Mouse (Mus musculus) urinary bladder, postnatal 25 days (tissue): ENCODE measurements around the gene Rbks.
"Not testable (repeated sequence)": the region's sequence is repeated elsewhere in the genome, so short reads cannot be mapped to it uniquely, and the experiment has no call there.

Experiments used
- DNase-seq: peaks from one replicate; pipeline ENCODE4 v3.0.0; 2022; ENCODE audit warnings: low spot score

The Rbks gene

DNA sequence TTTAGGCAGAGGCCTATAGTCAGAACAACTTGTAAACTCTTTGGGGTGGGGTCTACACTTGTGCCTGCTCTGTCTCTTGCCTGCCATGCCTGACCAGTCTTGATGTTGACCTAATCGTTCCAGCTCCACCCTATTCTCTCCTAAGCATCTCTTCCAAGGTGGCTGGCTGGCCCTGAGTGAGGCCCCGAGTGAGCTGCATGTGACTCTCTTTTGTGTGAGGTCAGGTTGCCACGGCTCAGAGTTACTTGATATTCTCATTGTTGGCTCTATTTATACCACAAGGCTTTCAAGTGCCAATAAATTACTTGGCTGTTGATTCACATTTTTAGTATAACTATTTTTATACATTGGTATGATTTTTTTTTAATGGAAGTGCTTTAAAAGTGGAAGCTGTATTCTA lies 70.3 kb downstream of the Rbks start:
- DNase-seq: no peak

DNA sequence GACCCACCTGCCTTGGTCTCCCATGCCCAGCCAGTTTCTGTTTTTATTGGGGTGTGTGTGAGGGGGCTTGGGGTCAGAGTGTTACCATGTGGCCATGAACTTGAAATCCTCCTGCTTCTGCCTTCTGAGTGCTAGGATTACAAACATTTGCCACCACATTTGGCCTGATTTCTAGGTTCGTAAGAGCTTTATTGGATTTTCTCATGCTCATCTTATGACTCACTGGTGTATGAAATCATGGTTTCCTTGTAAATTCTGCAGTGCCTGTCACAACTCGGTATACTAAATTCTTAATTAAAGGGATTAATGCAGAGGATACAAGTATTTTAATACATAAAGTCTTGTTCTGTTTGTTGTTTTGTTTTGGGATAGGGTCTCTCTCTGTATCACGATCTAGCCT lies 77.1 kb downstream of the Rbks start:
- DNase-seq: no peak

DNA sequence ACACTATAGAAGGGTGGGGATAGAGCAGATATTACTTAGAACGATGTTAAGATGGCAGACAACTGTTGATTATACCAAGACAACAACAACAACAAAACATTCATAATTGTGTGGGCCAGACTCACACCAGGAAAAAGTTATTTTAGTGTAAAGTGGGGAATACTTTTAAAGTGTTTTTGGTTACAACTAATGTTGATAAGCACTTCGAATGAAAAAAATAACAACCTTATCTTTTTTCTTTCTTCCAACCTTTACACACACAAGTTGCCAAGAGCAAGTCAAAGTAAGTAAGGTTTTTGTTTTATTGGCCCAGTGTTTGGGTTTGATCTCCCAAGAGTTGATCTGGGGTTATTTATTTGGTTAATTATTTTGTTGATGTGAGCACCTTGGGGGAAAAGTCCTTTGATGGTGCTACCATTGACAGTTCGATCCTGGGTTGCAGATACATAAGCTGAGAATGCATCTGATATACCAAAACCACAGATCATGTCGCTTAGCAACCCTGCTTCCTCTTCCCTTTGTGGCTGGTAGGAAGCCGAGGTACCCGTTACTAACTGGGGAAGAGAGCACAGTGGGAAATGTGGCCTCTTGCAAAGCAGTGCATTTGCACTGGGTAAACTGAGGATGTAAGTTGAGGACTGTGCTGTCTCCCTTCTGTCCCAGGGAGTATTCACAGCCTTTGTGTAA lies 82.9 kb downstream of the Rbks start:
- no peak for DNase-seq

DNA sequence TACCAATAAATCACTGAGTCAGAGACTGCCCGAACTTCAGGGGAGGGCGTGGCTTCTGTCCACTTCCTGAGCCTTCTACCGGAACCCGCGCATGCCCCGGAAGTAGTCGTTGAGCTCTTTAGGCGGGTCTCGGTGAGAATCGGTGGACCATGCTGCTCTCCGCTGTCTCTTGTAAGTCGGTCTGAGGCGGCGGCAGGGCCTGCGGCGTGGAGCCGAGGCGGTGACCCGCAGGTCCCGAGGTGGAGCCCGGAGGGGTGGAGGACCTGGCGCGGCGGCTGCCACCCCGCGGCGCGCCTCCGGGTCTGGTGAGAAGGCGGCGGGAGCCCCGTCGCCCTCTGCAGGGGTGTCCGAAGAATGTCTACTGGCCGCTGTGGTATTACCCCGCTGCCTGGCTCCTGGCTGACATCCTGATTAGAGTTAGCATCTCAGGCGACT lies 83.6 kb downstream of the Rbks start:
- DNase-seq: peak; percentile 77

DNA sequence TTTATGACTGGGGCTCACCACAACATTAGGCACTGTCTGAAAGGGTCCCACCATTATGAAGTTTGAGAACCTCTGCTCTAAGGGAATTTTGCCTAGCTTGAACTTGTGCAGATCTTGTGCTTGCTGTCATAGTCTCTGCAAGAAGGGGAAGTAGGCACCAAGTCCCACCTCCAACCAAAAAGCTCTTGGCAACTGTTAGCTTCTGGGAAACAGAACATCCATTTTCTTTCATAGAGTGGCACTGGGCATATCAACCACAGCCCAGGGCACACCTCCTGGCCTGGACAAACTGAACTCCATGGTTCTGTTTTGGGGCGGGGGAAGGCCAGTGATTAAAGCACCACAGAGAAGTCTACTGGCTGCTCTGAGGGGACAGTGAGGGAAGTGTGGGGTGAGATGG lies 86.2 kb downstream of the Rbks start:
- no peak for DNase-seq

DNA sequence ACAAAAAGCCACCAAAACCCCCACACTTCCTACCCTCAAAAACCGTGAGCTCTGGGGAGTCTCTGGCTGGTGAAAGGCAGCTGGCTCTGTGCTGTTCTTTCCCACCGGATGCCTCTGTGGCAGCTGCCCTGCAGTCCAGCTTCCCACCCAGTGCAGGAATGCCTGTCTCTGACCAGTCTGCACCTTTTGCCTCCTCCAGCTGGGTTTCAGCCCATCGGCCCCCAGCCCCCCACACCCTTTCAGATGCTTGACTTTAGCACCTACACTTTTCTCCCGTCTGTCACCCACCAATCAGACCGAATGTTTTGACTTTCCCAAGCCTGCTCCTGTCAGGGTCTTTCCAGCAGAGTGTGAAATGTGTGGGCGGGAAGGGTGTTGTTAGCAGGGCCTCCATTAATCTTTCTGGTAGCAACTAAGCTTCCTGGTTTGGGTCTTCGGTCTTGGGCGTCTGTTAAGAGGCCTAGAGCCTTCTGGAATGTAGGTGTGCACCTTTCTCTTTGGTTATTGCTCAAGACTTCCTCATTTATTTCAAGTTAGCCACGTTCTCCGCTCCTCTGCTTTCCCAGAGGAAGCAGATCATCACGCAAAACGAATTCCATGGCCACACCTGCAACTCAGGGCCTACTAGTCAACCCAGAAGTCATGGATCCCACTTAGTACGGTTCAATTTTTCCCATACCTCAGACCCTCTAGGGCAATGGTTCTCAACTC lies 86.9 kb downstream of the Rbks start:
- no peak for DNase-seq

DNA sequence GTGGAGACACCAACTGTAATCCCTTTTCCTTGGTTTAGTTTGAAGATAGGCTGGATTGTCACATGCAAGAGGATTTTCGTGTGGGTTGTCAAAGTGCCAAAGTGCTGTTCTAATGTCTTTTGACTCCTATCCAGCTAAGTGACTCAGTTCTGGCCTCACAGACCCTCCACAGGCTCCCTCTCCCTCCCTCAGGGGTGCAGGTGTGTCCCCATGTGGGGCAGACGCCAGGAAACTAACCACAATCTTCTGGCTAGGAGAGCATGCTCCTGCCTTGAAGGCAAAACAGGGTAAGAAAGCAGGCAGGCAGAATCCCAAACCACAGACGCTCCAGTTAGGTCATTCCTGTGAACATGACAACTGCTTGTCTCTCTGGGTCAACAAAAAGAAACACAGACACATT lies 91.3 kb downstream of the Rbks start:
- DNase-seq: no peak

DNA sequence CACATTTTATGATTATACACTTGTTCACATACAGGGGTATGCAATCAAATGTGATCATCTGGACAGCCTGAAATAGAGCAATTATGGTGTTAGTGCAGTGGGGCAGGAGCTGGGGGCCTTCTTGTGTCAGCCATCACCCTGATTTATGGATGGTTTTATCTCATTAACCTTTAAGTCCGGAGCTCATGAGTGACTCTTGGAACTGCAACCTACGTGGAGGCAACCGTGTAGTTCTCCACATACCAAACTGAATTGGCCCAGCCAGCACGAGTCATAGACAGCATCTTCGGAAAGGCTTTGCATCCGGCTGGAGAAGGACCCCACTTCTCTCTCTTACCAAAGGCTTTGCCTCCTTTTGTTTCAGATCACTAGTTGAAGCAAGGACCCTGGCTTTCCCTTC lies 93.7 kb downstream of the Rbks start:
- no peak for DNase-seq

DNA sequence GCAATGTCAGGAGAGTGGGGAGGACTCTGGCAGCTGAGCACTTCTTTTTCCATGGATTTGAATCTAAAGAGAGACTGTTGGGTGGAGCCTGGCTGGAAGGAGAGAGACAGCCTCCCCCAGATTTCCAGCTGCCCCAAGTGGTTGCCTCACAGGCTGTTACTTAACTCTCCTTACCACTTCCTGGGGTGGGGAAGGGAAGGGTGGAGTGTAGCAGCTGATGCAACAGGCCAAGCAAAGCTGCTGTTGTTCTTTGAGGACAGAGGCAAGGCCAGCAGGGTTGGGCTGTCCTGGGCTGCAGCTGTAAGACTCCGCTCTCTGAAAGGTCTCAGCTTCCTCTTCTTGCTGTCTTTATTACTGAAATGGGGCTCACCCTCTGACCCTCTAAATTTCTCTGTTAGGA lies 95.0 kb downstream of the Rbks start:
- DNase-seq: peak; percentile 56

DNA sequence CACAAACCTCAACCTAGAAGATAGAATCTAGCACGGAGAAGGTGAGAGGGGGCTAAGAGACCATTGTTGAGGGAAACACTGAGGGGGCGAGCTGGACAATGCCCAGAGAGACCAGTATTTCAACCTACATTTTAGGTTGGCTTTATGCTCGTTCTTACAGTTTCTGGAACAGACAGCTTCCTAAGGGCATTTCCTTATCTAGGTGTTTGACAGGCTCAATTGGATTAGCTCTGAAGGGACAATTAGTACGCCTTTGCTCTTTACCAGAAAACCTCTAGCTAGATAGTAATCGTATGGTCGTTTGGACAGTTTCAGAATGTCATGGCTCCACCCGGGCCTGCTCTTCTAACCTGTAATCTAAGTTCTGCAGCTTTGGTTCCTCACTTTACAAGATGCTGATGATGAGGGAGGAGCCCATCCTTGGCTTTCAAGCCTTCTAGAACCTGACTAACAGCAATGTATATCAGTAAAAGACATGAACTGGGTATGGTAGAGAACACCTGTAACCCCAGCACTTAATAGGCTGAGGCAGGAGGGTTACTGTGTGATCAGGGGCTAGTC lies 96.2 kb downstream of the Rbks start:
- DNase-seq: no peak

DNA sequence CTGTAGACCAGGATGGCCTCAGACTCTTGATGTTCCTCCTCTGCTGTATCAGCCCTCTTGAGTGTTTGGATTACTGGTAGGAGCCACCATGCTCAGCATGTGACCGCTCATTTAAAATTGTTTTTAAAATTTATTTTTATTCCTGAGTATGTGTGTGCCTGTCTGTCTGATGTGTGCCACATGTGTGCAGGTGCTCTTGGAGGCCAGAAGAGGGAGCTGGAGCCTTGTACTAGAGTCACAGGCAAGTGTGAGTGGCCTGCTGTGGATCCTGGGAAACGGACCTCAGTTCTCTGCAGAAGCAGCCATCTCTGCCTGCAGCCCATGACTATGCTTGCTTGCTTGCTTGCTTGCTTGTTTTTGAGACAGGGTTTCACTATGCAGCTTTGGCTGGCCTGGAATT lies 98.3 kb downstream of the Rbks start:
- DNase-seq: no peak

DNA sequence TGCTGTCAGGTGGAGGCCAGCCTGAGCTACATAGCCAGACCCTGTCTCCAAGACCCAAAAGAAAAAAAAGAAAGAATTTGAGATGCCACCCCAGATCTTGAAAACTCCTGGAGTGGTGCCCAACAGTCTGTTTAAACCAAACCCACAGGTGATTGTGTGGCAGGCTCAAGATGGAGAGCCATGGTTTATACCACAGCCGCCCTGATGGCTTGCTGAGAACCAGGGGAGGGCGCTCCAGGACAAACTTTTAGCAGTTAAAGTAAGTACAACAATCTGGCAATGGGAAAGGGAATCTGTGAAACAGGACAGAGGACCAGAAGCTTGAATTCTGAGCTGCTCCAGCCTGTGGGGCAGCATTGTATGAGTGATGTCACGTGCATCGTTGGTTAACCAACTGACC lies 98.8 kb downstream of the Rbks start:
- DNase-seq: no peak

DNA sequence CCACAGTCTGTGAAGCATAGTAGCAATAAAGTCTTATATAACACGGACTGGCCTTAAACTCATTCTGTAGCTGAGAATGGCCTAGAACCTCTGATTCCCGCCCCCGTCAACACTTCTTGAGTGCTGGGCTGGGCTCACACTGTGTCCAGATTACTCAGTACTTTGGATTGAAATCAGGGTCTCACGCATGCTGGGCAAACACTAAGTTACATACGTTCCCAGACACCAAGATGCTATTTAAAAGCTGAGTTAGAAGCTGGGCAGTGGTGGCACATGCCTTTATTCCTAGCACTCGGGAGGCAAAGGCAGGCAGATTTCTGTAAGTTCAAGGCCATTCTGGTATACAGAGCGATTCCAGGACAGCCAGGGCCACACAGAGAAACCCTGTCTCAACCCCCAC lies 99.3 kb downstream of the Rbks start:
- DNase-seq: no peak

DNA sequence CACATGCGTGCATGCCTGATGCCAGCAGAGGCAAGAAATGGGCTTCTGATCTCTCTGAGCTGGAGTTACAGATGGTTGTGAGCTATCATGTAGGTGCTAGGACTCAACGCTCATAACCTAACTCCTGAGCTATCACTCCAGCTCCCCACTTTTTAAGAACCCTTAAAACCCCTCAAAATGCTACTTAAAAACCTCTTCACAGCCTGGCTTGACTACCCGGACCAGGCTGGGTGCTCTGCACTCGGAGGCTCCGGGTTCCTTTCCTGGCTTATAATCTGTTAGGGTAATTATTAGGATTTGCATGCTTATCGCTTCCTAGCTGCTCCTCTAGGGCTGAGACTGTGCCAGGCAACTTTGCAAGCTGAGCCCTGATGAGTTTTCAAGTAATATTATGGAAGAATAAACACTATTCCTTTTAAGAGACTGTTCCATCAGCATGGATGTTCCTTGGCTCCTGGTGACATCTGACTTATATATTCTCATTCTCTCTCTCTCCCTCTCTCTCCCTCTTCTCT lies 99.9 kb downstream of the Rbks start:
- no peak for DNase-seq

DNA sequence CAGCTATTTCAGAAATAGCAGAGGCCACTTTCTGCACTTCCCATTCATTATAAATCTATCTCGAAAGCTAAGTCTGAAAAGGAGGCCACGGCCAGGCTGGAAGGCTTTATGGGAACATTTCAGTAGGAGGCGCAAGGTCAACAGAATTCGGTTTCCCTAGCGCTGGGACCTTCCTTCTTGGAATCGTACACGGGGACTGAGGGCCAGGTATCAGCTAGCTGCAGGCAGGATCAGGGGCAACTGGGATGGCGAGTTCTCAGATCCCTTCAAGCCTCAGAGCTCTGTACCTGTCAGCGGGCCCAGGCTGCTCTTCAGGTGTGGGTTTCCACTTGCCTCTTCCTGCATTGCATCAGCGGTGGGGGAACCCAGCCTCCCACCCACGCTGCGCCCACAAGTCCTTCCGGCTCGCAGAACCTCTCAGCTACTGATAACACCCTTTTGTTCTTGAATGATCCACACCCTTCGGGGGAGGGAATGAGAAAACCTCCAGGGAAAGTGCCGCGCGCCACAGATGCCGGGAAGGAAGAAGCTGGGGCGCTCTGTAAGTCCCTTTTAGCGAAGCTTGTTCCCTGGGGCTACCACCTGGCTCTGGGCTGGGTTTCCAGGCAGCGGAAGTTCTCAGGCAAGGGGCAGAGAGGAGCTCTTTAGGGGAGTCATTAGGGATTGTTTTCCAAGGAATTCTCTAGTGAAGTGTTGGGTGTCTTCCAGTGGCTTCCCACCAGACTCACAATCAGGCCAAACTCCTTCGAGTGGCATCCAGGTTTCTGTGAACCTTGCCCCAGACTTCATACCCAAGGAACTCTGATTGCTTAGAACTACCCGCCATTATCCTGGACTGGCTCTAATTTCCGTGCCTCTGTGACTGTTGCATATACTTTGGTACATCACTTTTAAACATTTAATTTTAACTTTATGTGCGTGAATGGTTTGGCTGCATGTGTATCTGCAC lies 100.7 kb downstream of the Rbks start, which contains the start of gene Mrpl33:
Gene Mrpl33 (plus strand): TSS at position 455 of the 949 bp plus-strand sequence.
- DNase-seq: peak; percentile 58

DNA sequence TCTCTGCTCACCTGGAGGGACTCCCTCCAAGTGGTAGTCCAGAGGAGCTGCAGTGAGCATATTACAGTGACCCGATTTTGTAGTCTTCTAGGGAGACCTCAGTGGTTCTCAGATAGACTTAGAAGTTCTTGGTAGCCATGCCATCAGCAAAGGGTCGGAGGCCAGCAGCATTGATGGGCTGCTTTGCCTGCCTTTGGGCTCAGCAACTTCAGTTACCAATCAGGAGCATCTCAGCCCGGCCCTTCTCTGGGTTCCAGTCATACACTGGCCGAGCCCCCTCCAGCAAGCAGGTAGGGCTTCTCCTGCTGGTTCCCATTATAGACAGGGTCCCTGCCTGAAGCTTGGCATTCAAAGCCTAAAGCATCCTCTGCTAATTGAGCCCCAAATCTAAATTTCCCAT lies 101.6 kb downstream of the Rbks start:
- DNase-seq: no peak

DNA sequence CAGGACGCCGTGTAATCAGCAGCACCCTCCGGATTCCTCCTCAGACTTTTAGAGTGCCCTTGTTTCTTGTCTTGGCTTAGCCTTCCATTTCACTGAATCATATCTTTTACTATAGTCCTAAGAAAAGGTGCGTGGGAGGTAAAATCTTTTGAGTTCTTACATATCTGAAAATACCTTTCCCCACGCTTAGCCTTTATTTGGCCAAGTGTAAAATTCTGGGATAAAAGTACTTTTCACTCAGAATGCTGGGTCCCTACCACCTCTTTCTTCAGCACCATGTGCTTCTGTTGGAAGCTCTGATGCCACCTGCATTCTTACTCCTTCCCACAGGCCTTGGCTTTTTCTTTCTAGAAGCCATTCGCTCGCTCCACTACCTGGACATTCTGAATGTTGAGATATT lies 106.3 kb downstream of the Rbks start:
- DNase-seq: no peak

DNA sequence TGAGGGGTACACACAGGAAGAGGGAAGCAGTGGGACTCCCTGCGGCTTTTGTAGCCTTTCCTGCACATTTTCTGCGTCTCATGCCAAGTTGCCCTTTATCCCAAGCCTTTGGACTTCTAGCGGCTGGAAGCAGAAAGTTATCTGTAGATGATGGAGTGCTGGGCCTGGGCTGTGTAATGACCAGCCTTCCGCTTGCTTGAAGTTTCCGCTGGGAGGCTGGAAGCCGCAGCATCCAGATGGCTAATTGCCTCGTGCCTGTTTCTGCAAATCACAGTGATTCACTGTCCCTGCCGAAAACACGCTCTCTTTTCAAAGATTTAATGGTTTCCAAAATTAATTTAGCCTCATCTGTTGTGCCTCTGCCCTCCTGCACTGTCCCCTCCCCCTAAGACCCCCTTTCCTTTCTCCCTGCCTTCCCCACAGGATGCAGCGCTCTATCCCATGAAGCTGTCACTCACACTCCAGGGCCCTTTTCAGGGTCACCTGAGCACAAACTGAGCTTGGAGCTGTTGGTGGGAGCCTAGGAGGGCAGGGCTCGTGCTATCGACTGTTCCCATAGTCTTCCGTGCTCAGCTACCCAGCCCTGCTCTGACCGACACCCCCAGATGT lies 107.6 kb downstream of the Rbks start:
- no peak for DNase-seq

DNA sequence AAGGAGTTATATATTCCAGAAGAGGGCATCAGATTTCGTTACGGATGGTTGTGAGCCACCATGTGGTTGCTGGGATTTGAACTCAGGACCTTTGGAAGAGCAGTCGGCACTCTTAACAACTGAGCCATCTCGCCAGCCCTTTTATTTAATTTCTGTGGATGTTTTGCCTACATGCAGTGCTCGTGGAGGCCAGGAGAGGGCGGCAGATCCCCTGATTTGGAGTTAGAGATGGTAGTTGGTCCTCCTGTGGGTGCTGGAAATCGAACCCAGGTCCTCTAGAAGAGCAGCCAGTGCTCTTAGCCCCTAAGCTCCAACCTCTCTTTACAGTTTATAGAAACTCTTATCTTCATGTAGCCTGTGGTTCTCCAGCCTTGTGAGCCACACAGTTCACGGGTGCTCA lies 108.8 kb downstream of the Rbks start:
- DNase-seq: not testable (repeated sequence)

DNA sequence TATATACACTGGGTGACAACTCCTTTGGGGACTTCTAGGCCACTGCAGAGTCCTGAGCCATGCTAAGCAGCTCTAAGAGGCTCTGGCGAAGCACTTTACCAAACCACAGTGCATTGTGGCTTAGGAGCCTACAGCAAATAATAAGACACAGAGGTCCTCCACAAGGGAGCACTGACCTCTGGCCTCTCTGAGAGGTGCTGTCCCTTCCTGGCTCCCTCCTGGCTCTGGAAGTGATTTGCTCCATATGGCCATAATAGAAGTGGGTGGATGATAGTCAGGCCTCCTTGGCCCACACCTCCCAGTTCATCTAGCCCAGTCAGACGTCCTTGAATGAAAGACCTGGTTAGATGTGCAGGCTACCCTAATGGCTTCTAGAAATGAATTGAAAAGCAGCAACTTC lies 109.4 kb downstream of the Rbks start:
- no peak for DNase-seq

DNA sequence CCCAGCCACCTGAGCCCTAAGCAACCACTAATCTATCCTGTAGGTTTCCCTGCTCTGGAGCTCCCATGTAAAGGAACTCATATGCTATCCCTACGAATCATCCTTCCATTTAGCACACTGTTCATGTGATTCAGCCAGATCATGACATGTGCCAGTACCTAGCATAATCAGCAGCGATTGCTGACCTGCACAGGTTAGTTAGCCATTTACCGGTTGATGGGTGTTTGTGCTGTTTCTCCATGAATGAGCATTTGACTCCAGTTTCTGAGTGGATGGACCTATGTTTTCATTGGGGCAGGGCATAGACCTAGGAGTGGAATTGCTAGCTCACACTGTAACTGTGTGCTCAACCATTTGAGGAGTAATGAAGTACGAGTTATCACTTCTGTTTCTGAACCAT lies 111.9 kb downstream of the Rbks start:
- no peak for DNase-seq

DNA sequence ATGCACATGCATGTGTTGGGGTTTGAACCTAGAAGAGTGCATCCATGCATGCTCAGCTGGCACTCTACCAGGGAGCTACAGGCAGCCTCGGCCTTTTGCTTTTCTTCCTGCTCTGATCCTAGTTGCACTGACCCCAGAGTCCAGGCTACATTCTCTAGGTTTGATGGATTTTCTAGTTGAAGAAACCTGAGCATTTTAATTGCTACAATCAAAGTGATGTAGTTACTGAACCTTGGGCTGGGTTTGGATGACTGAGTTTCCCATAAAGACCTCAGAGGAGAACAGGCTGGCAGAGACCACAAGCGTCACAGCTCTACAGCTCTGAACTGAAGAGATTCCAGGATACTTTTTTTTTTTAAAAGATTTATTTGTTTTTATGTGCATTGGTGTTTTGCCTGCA lies 114.2 kb downstream of the Rbks start:
- DNase-seq: no peak
